Mouse (Mus musculus): Measurements from ENCODE around the gene Aqp9.

DNA sequence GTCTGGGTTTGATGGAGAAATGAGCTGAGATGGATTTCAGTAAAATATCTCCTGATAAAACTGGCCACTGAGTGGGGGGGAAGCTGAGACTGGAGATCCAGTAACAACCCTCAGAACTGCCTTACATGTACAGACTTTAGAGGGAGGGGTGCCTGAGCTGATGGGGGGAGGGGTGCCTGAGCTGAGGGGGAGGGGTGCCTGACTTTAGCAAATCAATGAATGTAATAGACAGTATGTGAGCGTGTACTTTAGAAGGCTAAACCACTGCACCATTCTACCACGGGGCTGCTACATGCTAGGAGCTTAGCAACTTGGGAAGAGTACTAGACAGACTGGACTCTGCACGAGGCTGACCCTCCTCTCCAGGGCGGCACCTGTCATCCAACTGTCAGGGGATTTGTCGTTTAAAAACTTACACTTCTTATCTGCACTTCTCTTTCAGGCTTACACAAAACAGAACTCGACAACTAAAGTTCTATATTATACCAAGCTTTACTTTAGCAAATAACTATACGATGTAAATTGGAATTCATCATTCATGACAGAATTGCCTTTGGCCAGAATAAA, 9.3 kb downstream of the Aqp9 start:
- no peak for TF ChIP-seq CTCF (IDR thresholded peaks at IDR 0.05; ENCODE audit: borderline replicate concordance, extremely low read depth, insufficient read depth, insufficient read length)
- TF ChIP-seq POLR2A (IDR thresholded peaks at IDR 0.05; ENCODE audit: borderline replicate concordance, extremely low read depth, insufficient read depth, insufficient read length, poor library complexity, severe bottlenecking), result no peak

Measured in brain, embryonic 14.5 days (tissue).